Mouse (Mus musculus) liver, embryonic 13.5 days (tissue): ENCODE data around the gene Ddx39. TPM values are rescaled to one million over a fixed set of nuclear protein-coding genes. Genes with fewer than 3 reads are reported as not detected.

Source experiments
- ATAC-seq: fragments of 200-750 bp; cut with Nextera tagmentation; 2 replicates; pipeline ENCODE4 v1.8.0; 2017; ENCODE audit warnings: low read depth, mild to moderate bottlenecking, moderate number of reproducible peaks, moderate library complexity
- DNase-seq: peaks from one replicate; pipeline ENCODE4 v3.0.0; 2022
- H3K27ac ChIP-seq: fragments of 300-500 bp; sonication (generic); 2 replicates; pipeline ENCODE4 v1.5.1; 2015; ENCODE audit warnings: moderate library complexity, mild to moderate bottlenecking, inconsistent platforms
- H3K27me3 ChIP-seq: fragments of 300-500 bp; sonication (generic); 2 replicates; pipeline ENCODE4 v1.6.1; 2015; ENCODE audit warnings: mild to moderate bottlenecking, inconsistent platforms
- H3K36me3 ChIP-seq: fragments of 300-500 bp; sonication (generic); 2 replicates; pipeline ENCODE4 v1.6.1; 2015; ENCODE audit warnings: mild to moderate bottlenecking, inconsistent platforms
- H3K4me1 ChIP-seq: fragments of 300-500 bp; sonication (generic); replicated peaks from 2 replicates; pipeline ENCODE4 v1.6.1; 2015; ENCODE audit warnings: inconsistent platforms
- H3K4me2 ChIP-seq: fragments of 300-500 bp; sonication (generic); 2 replicates; pipeline ENCODE4 v1.6.1; 2015; ENCODE audit warnings: inconsistent platforms, mild to moderate bottlenecking, moderate library complexity
- H3K4me3 ChIP-seq: fragments of 300-500 bp; sonication (generic); replicated peaks from 2 replicates; pipeline ENCODE4 v1.5.1; 2015; ENCODE audit warnings: mild to moderate bottlenecking, inconsistent platforms
- H3K9ac ChIP-seq: fragments of 300-500 bp; sonication (generic); 2 replicates; pipeline ENCODE4 v1.6.1; 2015; ENCODE audit warnings: mild to moderate bottlenecking, inconsistent platforms
- H3K9me3 ChIP-seq: fragments of 300-500 bp; sonication (generic); replicated peaks from 2 replicates; pipeline ENCODE4 v1.6.1; 2016; ENCODE audit warnings: inconsistent platforms
- WGBS: fragments of 180-500 bp; shearing (Covaris S2); methylation state at CpG from one replicate; pipeline ENCODE4 v1.1.7; 2015; ENCODE audit not compliant: insufficient replicate concordance; 5-methylcytosine and 5-hydroxymethylcytosine counted together
- polyA plus RNA-seq: library from polyadenylated mRNA; unstranded; fragments of >200 nt; fragmentation: Nextera tagmentation; extraction: Ambion mirVana; gene quantifications from 2 replicates; pipeline ENCODE4 v1.2.1, GENCODE M21; 2015

Ddx39 gene
- polyA plus RNA-seq, 1 experiment from 2014 or later: 294 TPM

DNA sequence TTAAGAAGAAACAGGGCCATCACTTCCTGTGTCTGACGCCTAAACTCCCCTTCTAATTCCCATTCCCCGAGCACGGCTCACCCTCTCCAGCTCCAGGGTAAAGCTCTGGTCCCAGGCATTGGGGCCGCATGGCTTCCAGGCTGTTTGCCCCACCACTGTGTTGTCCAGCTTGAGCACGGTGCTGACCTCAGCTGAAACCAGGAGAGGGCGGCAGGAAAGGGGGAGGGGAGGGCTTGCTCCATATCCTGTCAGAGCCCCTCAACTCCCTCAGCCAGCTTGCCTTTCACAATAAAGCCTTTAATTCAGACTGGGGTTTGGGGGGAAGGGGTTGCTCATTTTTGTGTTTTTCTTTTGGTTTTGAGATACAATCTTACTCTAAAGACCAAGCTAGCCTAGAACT lies 33.9 kb upstream of the Ddx39 start:
- Histone ChIP-seq H3K36me3 (peaks cover 83% of the 10 kb centered on the region), H3K9me3 (no peaks in the 10 kb centered on the region), H3K4me1 (peaks cover 22% of the 10 kb centered on the region), H3K27me3 (no peaks in the 10 kb centered on the region), H3K9ac (no peak overlapping the region), H3K27ac (peak overlapping the region; percentile 34), H3K4me3 (no peak overlapping the region), H3K4me2 (no peak overlapping the region)
- DNase-seq: no peak
- peak; percentile 39 for ATAC-seq
- WGBS: 63% methylated on average over 6 of the region's 6 CpGs

- WGBS: 80% methylated on average over 9 of the region's 9 CpGs
- DNase-seq: no peak
Measured at GRCm38 (mm10) chr8:83684517-83684916, 30.5 kb upstream of the Ddx39 start.

DNA sequence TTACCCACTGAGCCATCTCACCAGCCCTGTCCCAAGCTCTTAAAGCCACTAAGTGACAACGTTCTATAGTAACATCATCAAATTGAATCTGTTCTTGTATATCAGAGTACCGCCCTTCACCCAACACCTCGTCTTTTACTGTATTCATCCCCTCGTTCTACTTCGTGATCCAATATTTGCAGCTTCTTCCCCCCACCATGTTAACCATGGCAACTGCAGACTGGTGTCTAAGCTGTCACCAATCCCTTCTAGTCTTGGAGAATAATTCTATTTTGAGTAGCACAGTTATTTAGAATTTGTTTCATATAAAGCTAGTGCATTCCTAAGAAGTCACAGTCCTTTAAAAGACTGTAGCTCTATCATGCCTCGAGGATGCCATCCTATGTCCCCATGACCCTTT lies 25.7 kb upstream of the Ddx39 start:
- Histone ChIP-seq H3K4me2 (no peak overlapping the region), H3K9ac (no peak overlapping the region), H3K4me3 (no peak overlapping the region), H3K27ac (no peak overlapping the region), H3K9me3 (no peaks in the 10 kb centered on the region), H3K36me3 (peaks cover 57% of the 10 kb centered on the region), H3K4me1 (peaks cover 13% of the 10 kb centered on the region), H3K27me3 (no peaks in the 10 kb centered on the region)
- ATAC-seq: no peak
- no peak for DNase-seq
- WGBS: 79% methylated on average over 6 of the region's 6 CpGs

More at GRCm38 (mm10) chr8:83684517-83684916, 30.5 kb upstream of the Ddx39 start:
- H3K27ac ChIP-seq: no peak overlapping the region
- H3K4me3 ChIP-seq: no peak overlapping the region
- no peak overlapping the region for H3K4me2 ChIP-seq
- no peaks in the 10 kb centered on the region for H3K27me3 ChIP-seq
- H3K9me3 ChIP-seq: no peaks in the 10 kb centered on the region
- peaks cover 63% of the 10 kb centered on the region for H3K36me3 ChIP-seq
- ATAC-seq: no peak
- H3K4me1 ChIP-seq: peaks cover 22% of the 10 kb centered on the region
- H3K9ac ChIP-seq: no peak overlapping the region

- no peak for ATAC-seq
- no peaks in the 10 kb centered on the region for H3K27me3 ChIP-seq
- peaks cover 34% of the 10 kb centered on the region for H3K36me3 ChIP-seq
- 0 out of 2 replicates have a peak overlapping the region, but pooled peaks have one; percentile 6 for H3K4me3 ChIP-seq
- peaks cover 55% of the 10 kb centered on the region for H3K4me1 ChIP-seq
- H3K4me2 ChIP-seq: peak overlapping the region; percentile 23; the same call in 1 of the 2 replicates
- WGBS: 29% methylated on average over 10 of the region's 10 CpGs
- no peak overlapping the region for H3K9ac ChIP-seq
- H3K27ac ChIP-seq: no peak overlapping the region
- no peak for DNase-seq
- H3K9me3 ChIP-seq: no peaks in the 10 kb centered on the region
Measured at GRCm38 (mm10) chr8:83693609-83694236, 21.3 kb upstream of the Ddx39 start.

DNA sequence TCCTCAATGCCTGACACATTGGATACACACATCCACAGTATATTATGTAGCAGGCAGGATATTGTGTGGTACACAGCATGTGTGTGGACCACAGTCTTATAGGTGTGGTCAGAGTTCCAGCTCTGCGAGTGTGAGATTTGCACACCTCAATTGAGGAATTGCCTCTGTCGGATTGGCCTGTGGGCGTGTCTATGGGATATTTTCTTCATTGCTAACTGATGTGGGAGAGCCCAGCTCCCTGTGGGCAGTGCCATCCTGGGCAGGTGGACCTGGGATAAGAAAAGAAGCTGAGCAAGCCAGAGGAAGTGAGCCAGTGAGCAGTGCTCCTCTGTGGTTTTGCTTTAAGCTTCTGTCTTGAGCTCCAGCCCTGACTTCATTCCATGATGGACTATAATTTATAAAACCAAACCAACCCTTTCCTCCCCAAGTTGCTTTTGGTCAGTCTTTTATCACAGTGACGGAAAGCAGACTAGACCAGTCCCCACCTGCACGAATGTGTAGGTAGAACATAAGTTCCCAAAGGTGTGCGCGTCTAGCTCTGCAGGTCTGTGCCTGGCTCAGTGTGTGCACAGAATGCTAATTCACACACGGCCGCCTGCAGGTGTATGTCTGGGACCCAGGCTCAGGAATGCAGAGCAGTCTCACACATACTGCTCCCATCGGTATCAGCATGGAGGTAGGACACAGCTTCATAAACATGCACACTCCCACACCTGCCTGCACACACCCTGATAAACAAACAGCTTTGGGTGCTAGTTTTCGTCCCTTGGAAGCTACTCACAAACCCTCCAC lies 20.4 kb upstream of the Ddx39 start:
- no peak overlapping the region for H3K4me3 ChIP-seq
- peaks cover 63% of the 10 kb centered on the region for H3K4me1 ChIP-seq
- H3K4me2 ChIP-seq: no peak overlapping the region
- H3K27ac ChIP-seq: 0 out of 2 replicates have a peak overlapping the region, but pooled peaks have one; percentile 30
- DNase-seq (no peak), ATAC-seq (no peak)
- WGBS: 61% methylated on average over 11 of the region's 11 CpGs
- H3K27me3 ChIP-seq: no peaks in the 10 kb centered on the region
- H3K9me3 ChIP-seq: no peaks in the 10 kb centered on the region
- H3K36me3 ChIP-seq: peaks cover 30% of the 10 kb centered on the region
- H3K9ac ChIP-seq: no peak overlapping the region

- ATAC-seq: no peak
- 57% methylated on average over 10 of the region's 17 CpGs for WGBS
- H3K9ac ChIP-seq: no peak overlapping the region
- H3K27ac ChIP-seq: 0 out of 2 replicates have a peak overlapping the region, but pooled peaks have one; percentile 5
- H3K4me3 ChIP-seq: no peak overlapping the region
- peaks cover 24% of the 10 kb centered on the region for H3K36me3 ChIP-seq
- H3K4me1 ChIP-seq: peaks cover 73% of the 10 kb centered on the region
- no peaks in the 10 kb centered on the region for H3K27me3 ChIP-seq
- DNase-seq: no peak
- H3K9me3 ChIP-seq: no peaks in the 10 kb centered on the region
- H3K4me2 ChIP-seq: no peak overlapping the region
Measured at GRCm38 (mm10) chr8:83695351-83696106, 19.4 kb upstream of the Ddx39 start.

- Histone ChIP-seq H3K9me3 (no peaks in the 10 kb centered on the region), H3K27ac (peak overlapping the region; percentile 82), H3K9ac (peak overlapping the region; percentile 92), H3K4me1 (peaks cover 73% of the 10 kb centered on the region), H3K36me3 (peaks cover 3% of the 10 kb centered on the region), H3K27me3 (no peaks in the 10 kb centered on the region), H3K4me2 (peak overlapping the region; percentile 99), H3K4me3 (peak overlapping the region; percentile 87)
- ATAC-seq (no peak), DNase-seq (no peak)
- 32% methylated on average over 19 of the region's 19 CpGs for WGBS
Measured at GRCm38 (mm10) chr8:83697374-83698220, 17.4 kb upstream of the Ddx39 start.

GRCm38 (mm10) chr8:83698291-83698660 lies 16.7 kb upstream of the Ddx39 start:
- DNase-seq: peak; percentile 48
- H3K9me3 ChIP-seq: no peaks in the 10 kb centered on the region
- no peaks in the 10 kb centered on the region for H3K36me3 ChIP-seq
- peak overlapping the region; percentile 82 for H3K27ac ChIP-seq
- peaks cover 72% of the 10 kb centered on the region for H3K4me1 ChIP-seq
- no peaks in the 10 kb centered on the region for H3K27me3 ChIP-seq
- WGBS: 2% methylated on average over 15 of the region's 15 CpGs
- ATAC-seq: peak; percentile 22
- peak overlapping the region; percentile 92 for H3K9ac ChIP-seq
- peak overlapping the region; percentile 99 for H3K4me2 ChIP-seq
- H3K4me3 ChIP-seq: peak overlapping the region; percentile 87

- Histone ChIP-seq H3K27ac (peak within 1 kb of the TSS; percentile 82), H3K4me3 (peak within 1 kb of the TSS; percentile 87), H3K27me3 (no peaks in the 10 kb centered on the region), H3K36me3 (no peaks in the 10 kb centered on the region), H3K9ac (peak within 1 kb of the TSS; percentile 92), H3K4me2 (peak within 1 kb of the TSS; percentile 99), H3K9me3 (no peaks in the 10 kb centered on the region), H3K4me1 (peaks cover 67% of the 10 kb centered on the region)
- WGBS: under 1% methylated on average over 63 of the region's 85 CpGs
- peak; percentile 67 for DNase-seq
- ATAC-seq: peak; percentile 91
Measured at GRCm38 (mm10) chr8:83698661-83699453, 16.1 kb upstream of the Ddx39 start, which contains the start of gene Pkn1. Gene Pkn1, minus strand, starts transcription at chr8:83699179.

- Histone ChIP-seq H3K9ac (peak overlapping the region; percentile 92), H3K4me2 (peak overlapping the region; percentile 99), H3K27ac (peak overlapping the region; percentile 80), H3K9me3 (no peaks in the 10 kb centered on the region), H3K4me1 (peaks cover 59% of the 10 kb centered on the region), H3K27me3 (0 out of 2 replicates have a peak, but pooled peaks cover 3% of the 10 kb centered on the region), H3K4me3 (peak overlapping the region; percentile 87), H3K36me3 (no peaks in the 10 kb centered on the region)
- WGBS: 23% methylated on average over 9 of the region's 9 CpGs
- ATAC-seq: no peak
- no peak for DNase-seq
Measured at GRCm38 (mm10) chr8:83699566-83699965, 15.4 kb upstream of the Ddx39 start.
